Mouse (Mus musculus) adrenal gland, adult (tissue): ENCODE measurements at regions not wholly inside any gene's neighbourhood (a gene's known extent, or its start where the extent isn't known, plus 50 kb on each side); places are given as distances from the start of the nearest gene placed in this dataset.

Experiments
- DNase-seq, 2 experiments: peaks; one replicate each; pipeline ENCODE4 v3.0.0; 2022 to 2023; ENCODE audit warnings: low spot score in 1 of 2; ENCODE audit not compliant: inconsistent age in 2 of 2

DNA sequence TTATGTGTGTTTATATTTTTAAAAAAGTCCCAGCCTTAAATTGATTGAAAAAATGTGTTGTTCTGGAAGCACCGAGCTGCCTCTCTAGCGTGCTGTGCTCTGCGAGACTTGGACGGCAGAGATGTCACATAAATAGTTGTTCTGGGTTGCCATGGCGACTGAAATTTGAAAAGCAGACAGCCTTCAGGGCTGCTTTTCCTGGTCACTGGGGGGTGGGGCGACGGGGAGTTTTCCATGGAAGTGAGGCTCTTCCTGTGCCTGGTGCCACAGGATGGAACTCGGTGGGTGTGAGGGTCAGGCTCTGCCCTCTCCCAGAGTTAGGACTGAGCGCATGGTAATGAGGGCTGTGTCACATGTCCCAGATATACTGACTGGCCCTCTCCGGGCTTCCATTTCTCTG is 84.7 kb upstream of the Gm26897 start:
- peak; percentile 24 to 62 for DNase-seq

DNA sequence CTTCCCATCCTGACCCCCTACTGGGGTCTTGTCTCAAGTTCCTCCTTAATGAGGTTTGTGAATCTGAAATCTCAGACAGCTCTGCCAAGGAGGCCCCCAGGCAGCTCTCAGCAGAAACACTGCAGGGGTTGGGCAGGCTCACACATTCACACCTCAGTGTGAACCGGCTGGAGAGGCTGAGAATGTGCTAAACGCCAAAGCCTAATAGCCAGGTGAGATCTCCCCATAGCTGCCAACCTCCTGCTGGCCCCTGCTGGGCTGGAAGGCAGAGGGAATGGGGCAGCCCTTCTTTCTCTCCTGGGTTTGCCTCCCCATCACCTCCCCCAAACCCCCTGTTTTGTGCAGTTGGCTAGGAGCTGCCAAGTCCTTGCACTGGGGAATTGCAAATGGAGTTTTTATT is 81.3 kb upstream of the Gm26897 start:
- DNase-seq: no peak

DNA sequence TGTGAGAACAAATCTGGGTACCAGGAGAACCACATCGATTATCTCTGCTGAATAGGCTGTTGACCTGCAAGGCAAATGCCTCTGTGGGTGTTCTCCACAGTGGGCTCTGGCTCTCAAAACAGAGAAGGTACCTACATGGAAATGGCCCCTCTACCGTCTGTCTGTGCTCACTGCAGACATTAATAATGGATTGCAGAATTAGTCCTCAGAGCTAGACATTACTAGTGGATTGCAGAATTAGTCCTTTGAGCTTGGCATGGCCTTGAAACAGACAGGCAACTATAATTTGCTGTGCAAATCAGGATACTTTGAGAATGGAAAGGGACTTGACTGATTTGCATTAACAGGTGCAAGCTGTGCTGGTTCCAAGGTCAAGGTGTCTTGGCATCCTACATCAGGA is 77.3 kb upstream of the Gm26897 start:
- DNase-seq: no peak

DNA sequence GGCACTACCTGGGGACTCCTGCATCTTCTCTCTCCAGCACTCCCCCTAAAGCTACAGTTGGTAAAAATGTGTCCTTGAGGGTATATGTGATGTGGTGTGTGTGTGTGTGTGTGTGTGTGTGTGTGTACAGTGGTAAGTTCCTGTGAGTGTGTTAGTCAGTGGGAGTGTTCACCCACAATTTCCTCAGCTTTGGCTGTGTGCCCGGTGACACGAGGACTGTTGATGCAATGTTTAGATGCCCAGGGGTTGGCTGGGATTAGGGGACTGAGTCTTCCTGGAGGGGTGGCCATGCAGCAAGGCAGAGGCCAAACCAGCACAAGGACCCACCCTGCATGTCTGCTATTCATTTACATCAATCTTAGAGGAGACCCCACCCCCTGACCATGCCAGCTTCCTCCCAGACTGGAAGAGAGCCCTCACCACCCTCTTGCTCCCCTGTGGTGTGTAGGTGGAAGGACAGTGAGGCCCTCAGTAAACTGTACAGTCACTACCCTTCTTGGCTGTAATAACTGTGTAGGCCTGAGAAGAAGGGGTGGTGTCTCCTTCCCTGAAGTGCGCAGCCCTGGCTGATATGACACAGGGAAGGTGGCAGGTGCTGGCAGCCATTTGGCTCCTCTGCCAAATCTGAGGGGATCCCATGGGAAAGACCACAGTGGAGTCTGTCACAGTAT is 75.8 kb upstream of the Gm26897 start:
- peak in 1 of 2 experiments; percentile 36 for DNase-seq

DNA sequence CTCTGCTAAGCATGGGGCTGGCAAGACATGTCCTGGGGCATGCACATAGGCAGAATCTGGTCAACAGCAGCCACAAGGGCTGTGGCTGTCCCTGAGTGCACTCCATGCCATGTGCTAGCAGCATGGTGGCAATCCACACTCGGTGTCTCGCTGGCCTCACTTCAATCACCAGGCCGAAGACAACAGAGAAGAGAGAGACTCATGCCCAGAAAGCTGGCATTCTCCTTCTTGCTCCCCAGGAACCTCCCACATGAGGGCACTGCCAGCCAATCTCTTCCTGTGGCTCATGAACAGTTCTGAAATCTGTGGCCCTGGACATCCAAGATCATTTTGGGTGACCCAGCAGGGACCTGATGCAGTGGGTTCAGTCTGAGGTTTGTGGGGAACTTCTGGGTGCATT is 74.5 kb upstream of the Gm26897 start:
- DNase-seq: no peak

DNA sequence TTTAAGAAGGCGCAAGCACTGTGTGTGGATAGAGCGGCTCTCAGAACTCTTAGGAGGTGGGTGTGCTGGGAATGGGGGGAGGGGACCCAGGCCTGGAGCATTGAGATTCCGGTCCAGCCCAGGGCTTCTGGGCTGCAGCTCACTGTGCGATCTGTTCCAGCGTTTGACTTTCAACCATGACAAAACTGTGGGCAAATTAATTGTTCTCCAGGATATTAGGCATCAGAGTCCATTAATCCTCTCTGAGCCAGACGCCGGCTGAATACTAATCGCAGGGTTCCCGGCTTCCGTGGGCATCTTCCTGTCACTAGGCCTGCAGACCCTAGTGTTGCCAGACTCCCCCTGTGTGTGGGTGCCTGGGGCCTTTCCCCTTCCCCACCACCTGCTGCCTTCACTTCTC is 73.3 kb upstream of the Gm26897 start:
- DNase-seq: no peak

DNA sequence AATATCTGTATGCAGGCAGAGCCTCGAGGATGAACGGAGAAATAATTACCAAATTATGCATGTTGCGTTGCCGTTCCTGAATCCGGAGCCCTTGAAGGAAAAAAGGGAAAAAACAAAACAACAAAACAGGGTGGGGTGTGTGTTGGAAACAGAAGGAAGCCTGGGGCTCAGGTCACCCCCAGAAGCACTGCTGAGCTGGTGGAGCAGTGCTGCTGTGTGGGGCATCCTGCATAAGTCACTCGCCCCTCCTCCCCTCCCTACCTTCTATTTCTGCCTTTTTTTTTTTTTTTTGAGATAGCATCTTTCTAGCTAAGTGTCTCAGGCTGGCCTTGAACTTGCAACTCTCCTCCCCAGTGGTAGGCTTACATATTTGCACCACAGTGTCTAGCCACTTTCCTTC is 72.8 kb upstream of the Gm26897 start:
- no peak for DNase-seq

DNA sequence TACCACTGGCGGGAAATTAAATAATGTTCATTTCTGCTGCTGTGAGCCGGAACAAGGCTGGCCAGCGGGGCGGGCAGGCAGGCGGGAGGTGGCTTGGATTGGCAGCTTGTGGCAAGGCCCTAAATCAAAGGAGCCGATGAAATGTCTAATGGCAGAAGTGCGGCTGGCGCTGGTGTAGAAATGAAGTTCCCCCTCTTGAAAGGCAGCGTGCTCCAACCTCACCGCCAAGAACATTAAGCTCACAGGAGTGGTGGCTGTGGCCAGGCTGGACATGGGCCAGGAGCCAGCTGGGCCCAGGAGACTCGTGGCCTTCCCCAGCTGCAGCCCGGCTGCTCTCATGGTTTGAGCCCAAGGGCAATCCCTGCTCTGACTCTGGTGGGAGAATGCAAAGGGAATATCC is 71.8 kb upstream of the Gm26897 start:
- DNase-seq: peak; percentile 43 to 77

DNA sequence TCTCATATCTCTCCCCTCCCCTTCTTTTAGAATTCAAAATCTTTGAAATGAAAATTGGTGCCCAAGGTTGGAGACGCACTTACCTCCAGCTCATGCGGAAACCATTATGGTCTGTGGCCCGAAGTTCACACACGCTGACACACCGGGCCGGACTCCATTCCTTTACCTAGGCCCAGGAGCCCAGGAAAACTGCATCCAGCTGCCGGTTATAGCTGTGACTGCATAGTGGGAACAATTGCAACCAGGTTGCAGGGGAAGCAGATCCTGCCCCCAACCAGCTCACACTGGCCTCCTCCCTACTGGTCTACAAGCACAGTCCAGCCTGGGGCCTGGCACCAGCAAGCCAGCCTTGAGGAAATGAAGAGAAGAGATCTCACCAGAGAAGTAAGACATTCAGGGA is 69.9 kb upstream of the Gm26897 start:
- no peak for DNase-seq

DNA sequence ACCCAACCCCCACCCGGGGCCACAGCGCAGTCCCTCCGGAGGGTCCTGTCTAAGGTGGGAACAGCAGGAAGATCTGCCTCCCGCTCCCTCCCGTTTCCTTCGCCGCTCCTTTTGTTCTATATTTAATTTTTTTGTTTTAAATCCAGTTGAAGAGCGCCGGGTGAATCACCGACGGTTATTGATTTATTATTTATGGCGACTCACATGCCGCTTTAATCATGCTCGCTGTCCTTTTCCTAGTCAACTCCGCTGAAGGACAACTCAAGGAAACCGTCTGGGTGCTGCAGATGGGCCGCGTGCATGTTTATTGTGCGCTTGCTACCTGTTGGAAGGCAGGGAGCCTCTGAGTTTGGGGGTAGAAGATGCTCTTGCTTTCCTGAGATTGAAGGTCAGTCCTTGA is 68.3 kb upstream of the Gm26897 start:
- DNase-seq: peak; percentile 31 to 77

DNA sequence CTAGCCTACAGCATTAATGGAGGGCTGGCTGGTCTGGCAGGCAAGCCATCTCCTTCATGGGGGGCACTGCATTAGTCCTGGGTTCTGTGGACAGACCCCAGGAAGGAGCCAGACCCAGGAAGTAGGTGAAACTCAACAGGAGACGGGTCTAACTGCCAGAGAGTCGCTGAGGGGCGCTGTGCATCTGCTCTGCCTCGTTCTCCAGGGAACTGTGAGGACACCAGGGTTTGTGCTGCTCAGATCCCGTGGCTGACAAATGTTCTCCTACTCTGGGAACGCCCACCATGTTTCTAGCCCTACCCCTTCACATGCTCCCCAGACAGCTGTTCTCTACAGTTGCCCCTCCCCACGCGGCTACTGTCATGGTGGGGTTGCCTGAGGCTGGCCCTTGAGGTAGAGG is 67.7 kb upstream of the Gm26897 start:
- DNase-seq: no peak

DNA sequence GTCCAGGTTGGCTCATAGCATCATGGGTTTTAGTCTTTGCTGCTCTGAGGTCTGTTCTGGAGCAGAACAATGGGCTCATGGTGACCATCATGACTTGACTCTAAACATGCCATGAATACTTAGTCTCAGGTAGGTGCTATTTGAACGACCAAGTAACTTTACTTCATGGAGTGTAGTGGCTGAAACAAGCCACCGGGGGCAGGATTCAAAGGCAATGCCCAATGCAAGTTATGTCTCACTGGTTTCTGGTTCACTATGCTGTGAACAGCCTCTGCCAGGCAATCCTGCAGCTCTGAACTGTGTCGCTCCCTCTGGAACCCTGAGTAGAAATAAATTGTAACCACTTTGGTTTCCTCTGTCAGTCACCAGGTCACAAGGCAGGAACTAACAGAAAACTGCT is 65.8 kb upstream of the Gm26897 start:
- no peak for DNase-seq

DNA sequence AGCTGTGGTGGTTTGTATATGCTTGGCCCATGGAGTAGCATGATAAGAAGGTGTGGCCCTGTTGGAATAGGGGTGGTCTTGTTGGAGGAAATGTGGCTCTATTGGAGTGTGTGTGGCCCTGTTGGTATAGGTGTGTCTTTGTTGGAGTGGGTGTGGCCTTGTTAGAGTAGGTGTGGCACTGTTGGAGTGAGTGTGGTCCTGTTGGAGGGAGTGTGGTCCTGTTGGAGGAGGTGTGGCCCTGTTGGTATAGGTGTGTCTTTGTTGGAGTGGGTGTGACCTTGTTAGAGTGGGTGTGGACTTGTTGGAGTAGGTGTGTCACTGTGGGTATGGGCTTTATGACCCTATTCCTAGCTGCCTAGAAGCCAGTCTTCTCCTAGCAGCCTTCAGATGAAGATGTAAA is 64.6 kb upstream of the Gm26897 start:
- DNase-seq: no peak

DNA sequence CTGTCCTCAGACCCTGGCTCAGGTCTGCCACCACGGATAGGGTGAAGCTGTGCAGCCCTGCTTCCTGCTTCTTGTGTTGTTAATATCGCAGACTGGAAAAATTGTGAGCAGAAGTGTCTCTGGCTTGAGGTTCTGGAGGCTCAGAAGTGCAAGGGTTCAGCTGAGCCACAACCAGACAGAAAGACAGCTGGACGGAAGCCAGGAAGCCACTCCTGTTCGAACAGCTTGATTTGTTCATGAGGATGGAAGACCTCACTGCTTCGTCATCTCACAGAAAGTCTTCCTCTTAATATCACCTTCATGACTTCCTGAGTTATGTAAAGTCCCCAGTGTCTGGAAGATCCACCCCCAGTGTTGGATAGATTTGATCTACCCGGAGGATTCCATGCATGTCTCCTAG is 62.0 kb upstream of the Gm26897 start:
- no peak for DNase-seq

DNA sequence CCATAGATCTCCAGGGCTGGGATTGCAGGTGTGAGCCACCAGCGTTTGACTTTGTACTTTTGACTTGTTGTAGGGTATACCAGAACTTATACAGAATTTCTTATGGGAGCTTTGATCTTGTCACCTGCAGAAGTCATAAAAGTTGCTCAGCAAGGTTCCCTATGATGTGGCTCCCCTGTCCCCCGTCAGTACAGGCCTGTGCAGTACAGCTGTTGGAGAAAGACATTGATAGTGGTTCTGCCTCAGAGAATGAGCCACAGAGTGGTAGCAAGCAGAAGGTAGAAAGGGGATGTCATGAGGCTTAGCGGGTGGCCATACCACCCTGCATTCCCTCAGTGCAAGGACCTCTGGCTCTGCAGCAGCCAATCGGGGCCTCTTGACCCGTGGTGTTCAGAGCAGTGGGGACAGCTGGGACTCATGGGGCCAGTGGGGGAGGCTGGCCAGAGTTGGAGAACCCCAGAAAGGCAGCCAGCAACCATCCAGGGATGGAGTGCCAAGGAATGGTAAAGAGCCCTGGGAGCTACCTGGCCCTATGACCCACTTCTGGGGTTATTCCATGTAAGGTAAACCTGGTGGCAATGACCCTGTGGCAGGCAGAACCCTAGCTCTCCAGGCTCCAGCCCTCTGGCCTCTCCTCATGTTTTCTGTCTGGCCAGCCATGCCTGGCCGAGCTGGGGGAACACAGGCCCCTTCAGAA is 58.6 kb upstream of the Gm26897 start:
- no peak for DNase-seq

DNA sequence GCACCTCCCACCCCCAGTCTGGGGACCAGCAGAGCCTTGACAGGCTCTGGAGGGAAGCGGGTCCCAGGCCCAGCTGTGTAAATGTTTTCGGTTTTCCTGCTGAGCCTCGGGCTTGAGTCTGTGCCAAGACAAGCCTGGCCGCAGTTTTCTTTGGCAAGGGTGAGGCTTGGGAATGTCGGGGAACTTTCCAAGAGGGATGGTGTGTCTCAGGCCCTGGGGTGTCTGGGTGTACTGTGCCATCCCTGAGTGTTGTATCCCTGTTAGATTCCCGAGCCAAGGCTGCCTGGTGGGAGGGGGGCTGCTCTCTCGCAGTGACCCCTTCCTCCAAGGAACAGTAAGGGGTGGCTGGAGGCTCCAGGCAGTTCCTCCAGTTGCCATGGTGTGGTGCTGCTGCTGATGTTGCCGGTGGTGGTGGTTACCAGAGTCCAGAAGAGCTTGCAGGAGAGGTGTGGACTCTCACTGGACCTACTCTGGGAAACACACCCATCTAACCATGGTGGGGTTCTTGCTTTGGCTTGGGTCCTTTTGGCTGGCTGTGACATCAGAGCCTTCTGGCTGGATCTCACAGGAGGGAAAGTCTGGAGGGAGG is 58.0 kb upstream of the Gm26897 start:
- DNase-seq: peak; percentile 43 to 78

DNA sequence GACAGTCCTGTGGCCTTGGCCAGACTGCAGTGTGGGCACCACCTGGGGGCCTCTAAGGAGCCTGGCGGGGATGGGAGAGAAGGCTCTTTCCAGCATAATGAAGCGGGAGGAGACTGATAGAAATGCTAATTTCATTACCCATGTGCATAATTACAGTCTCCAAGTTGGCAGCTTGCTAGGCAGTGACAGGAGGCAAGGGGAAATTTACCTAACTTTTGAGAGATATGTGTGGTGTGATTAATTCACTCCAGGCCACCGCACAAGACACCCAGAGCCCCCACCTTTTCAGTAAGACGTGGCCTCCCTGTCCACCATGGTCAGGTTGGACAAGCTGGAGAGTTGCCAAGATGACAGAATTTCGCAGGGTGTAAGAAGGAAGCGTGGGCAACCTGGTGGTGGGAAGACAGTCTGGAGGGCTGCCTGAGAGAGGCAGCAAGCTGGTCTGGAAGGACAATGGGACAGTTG is 55.8 kb upstream of the Gm26897 start:
- no peak for DNase-seq

DNA sequence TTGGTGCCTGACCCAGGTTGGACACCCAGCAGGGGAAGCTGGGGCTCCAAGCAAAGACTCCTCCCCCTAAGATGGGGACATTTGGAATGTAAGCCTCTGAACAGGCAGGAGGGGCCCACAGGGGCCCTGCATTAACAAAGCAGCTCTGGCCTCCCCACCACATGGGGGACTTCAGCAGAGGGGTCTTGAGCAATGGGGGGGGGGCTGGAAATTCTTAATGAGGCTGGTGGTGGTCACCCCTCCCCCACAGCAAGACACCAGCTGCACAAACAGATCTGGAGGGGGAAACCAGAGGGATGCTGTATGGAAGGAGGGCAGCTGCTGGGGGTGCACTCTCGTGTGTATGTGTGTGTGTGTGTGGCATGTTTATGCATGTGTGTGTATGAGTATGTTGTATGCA is 55.2 kb upstream of the Gm26897 start:
- DNase-seq: no peak

DNA sequence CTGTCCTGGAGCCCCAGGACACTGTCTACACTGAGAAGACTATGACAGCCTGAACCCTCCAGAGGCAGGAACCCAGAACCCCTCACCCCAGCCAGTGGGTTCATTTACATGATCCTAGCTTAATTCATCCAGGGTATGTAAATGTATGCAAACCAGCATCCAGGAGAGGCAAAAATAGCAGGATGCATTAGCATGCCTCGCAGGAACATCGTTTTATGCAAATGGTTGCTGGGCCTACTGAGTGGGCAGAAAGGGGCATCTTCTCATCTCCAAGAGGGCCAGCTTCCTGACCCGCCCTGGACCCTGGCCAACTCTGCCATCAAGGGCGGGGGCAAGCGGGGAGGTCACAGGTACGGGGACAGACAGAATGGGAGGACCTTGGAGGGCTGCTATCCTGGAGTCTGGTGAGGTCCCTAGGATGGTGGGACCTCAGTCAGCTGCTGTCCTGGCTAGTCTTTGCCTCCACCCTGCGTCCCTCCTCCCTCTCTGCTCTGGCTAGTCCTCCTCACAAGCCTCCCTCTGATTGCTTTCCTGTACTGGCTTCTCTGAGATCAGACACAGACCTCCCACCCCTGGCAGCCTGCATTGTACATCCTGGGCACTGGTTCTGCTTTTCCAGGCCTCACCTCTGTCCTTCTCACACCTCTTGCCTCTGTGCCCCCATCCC is 52.2 kb upstream of the Gm26897 start:
- no peak for DNase-seq

DNA sequence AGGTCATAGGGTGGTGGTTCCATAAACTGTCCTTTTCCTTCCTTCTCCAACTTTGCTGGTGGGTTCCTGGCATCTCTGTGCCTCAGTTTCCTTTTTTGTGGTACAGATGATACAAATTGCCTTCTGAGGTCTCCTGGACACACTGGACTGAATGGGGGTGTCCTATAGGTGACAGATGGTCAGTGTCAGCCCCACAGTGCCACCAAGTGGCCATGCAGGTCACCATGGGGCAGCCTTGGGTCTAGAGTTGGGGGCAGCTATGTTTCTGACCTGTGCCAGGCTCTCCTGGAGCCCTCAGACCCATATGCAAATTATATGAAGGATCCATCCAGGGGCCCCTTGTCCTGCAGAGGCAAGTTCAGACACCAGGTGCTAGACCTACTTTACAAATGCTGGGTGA is 50.8 kb upstream of the Gm26897 start:
- peak; percentile 27 to 71 for DNase-seq
